Mouse (Mus musculus) monocyte, adult 2 months (primary cell): ENCODE results near the gene Large1.
"Not testable (repeated sequence)": the region's sequence is repeated elsewhere in the genome, so short reads cannot be mapped to it uniquely, and the experiment has no call there.

Experiments used
- DNase-seq, 2 experiments: peaks; one replicate each; pipeline ENCODE4 v3.0.0; 2022; ENCODE audit warnings: low spot score in 2 of 2, low read depth in 1 of 2

The Large1 gene

GRCm38 (mm10) chr8:73295531-73295930 lies 57.8 kb downstream of the Large1 start:
- DNase-seq, result no peak

DNA sequence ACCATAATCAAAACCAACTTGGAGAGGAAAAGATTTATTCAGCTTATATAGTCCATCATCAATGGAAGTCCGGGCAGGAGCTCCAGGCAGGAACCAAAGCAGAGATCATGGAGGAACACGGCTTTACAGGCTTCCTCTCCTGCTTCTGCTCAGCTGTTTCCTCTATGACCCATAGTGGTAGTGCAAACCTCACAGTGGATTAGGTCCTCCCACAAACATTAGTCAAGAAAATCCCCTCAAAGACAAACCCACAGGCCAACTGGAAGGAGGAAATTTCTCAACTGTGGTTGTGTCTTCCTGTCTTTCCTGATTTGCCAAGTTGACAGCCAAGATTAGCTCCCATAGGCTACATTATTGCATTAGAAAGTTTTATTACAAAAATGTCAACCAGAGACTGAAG lies 59.7 kb downstream of the Large1 start:
- no peak for DNase-seq

- DNase-seq, result no peak
Measured at GRCm38 (mm10) chr8:73291630-73292029, 61.7 kb downstream of the Large1 start.

GRCm38 (mm10) chr8:73290636-73291035 lies 62.7 kb downstream of the Large1 start:
- DNase-seq, result no peak

DNA sequence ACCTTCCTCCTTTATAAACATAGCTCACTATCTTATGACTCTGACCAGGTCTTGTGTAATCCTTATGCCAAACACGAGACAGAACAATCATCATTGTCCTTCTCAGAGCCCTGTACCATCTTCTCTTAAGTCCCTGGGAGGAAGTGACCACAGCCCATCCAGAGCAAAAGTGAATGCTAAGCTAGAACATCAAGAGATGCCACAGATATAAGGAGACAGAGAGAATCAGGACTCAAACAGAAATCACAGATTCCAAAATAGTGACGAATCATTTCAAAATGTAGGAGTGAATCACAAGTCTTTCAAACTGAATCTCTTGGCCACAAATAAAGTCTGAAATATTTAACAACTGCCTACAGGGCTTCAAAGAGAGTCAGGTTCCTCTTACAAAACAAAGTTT lies 63.5 kb downstream of the Large1 start:
- DNase-seq, result no peak

DNA sequence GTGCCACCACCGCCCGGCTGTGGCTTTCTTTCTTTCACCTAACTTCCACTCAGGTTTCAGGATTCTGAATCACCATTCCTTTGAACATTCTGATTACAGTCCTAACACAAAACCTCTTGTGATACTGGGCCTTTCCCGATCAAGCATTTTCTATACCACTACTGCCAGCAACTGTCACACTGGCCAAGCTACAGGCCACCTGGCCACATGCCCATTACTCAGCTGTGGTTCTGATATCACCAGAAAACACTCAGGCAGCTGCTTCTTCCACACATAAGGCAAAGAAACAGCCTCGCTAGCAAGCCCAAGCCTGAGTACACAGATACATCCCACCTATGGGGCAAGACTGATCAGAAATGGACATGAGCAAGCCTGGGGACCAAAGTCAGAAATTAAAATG lies 71.3 kb downstream of the Large1 start:
- no peak for DNase-seq

DNA sequence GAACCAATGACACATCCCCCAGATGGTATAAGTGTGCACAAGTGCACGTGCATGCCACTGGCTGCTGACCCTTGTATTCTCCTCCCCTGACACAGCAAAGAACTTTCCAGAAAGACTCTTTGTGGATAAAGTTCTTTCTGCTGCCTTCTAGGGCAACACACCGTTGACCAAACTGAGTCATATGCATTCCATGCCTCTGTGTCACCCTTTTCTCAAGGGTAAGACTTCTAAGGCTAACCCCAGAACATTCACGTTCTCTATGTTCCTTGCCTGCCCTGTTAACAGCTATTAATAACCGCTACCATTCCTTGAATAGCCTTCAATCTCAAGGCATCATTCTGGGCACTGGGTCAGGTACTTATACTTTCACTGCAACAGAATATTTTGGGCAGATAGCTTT lies 77.3 kb downstream of the Large1 start:
- DNase-seq, result no peak

- DNase-seq, result not testable (repeated sequence)
Measured at GRCm38 (mm10) chr8:73275445-73275844, 77.9 kb downstream of the Large1 start.

- DNase-seq, result no peak
Measured at GRCm38 (mm10) chr8:73273150-73273549, 80.2 kb downstream of the Large1 start.

DNA sequence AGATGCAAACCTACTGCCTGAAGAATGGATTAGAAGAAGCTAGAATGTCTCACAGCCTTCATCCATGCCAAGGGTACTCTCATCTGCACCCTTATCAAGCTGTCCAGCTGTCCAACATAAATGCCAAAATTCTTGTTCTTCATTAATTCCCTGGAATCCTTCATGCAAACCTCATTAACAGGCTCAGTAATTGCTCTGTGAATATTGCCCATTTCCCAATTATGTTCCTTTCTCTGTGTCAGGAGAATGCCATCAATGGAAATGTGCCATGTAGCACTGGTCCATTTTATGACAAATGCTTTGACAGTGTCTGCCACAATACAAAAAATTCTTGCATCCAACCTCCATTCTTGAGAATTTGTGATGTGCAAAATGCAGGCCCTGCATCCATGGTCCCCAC lies 82.3 kb downstream of the Large1 start:
- DNase-seq, result no peak

DNA sequence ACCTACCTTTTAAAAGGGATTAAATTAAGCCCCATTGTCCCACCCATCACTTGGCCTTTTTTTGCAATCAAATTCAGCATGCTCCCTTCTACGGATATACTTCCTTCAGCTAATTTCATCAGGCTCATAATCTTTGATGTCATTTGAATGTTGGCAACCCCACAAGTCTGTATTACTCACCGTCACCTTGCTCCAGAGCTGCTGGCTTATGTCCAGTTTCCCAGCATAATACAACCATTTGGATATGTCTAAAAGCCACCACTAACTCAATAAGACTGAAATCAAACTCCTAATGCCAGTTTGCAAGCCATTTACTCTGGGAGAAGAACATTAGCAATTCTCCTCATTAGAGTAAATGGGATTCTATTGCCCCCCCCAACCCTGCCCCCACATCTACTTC lies 95.4 kb downstream of the Large1 start:
- DNase-seq, result no peak

- DNase-seq, result no peak
Measured at GRCm38 (mm10) chr8:73244186-73244585, 109.2 kb downstream of the Large1 start.

DNA sequence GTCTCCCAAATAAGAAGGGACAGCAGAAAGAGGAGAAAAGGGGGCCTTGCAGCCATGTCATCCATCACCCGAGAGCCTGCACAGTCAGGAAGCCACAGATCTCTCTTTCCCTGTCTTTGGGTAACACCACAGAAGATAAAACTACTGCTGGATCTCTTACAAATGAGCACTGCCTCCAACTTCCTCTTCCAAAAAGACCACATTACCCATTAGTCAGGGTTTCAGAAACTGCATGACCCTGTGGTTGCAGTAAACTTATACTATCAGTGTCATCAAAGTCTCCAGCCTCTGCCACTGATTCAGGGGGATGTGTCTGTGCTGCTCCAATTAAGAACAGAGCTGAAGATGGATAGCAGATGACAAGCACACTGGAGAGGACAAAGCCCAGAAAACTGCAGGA lies 111.3 kb downstream of the Large1 start:
- DNase-seq, result no peak

DNA sequence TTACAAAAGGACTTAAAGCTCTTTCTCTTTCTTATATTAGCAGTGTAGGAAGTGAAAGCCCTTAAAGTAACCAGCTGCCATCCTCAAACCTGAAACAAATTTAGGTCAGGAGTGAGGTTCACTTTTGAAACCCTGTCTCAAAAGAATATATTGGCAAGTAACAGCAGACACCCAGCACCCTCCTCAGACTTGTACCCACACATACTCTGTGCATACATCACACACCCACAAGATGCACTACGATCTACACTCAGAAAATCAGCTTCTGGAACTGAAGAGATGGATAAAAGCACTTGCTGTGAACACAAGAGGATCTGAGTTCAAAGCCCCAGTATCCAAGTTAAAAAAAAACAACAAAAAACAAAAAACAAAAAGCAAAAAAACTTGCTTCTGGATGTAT lies 119.1 kb downstream of the Large1 start:
- DNase-seq, result no peak

DNA sequence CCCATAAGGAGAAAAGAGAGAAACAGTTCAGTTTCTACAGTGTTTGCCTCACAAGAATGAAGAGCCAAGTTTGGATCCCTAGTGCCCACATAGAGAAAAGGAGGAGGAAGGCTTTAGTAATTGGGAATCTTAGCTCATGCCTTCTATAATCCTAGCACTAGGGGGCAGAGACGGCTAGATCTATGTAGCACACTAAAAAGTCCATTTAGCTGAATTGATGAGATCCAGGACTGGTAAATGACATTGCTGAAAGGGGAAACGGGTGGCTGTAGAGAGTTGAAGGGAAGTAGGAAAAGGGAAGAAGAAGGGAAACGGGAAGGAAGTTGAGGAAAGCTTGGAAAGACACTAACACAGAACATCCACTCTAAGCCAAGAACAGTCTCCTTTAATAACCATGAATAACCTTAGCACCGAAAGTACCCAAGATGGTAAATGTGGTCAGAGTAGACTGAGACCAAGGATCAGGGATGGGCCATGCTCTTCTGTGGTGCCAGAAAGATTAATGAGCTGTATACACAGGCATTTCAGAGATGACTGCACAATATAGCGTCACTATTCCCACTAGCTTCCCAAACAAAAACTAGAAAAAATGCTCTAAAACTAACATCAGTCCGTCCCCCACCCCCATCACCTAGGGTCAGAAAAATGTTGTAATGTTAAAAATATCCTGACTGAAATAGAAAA lies 119.8 kb downstream of the Large1 start:
- DNase-seq, result no peak

DNA sequence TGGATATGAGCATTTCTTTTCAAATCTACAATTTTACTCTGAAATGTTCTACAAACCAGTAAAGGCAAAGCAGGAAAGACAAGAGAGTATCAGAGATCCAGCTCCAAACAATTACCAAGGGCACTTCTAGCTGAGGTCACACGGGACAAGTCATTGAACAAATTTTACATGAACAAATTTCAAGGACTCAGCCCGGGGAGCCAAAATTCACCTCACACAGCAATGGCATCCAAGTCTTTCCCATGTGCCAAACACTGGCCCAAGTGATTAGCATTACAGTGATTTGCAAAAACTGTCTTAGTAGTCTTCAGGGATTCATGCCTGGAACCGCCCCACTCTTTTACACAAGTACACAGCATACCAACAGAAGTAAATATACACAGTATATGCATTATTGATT lies 126.5 kb downstream of the Large1 start:
- DNase-seq, result no peak

DNA sequence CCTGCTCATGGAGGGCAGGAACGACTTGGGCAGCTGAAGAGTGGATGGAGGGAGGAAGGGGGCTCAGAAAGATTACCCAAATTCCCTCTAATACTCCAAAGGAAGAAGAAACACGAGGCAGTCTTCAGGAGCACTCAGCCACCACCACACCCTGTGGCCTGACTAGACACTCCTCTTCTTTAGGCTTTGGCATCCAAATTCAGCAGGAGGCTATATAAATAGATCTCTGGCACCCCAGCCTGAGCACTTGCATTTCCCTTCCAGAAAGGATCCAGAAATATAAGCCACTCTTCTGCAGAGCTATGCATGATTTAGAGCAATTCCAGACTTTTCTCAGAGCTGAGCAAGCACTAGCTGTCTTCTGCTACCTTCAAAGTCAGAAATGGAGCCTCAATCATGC lies 127.7 kb downstream of the Large1 start:
- no peak for DNase-seq

GRCm38 (mm10) chr8:73219178-73219811 lies 134.0 kb downstream of the Large1 start:
- no peak for DNase-seq

- no peak for DNase-seq
Measured at GRCm38 (mm10) chr8:73206831-73207230, 146.5 kb downstream of the Large1 start.

GRCm38 (mm10) chr8:73201854-73202253 lies 151.5 kb downstream of the Large1 start:
- no peak for DNase-seq

GRCm38 (mm10) chr8:73197714-73198113 lies 155.6 kb downstream of the Large1 start:
- DNase-seq, result no peak

- no peak for DNase-seq
Measured at GRCm38 (mm10) chr8:73188684-73189083, 164.7 kb downstream of the Large1 start.

- DNase-seq, result no peak
Measured at GRCm38 (mm10) chr8:73187381-73187780, 166.0 kb downstream of the Large1 start.
